Mouse (Mus musculus) WW6 (cell line): ENCODE measurements around the gene Vipr2.

Source experiments
- DNase-seq: peaks from one replicate; pipeline ENCODE4 v3.0.0-alpha.2; 2013; ENCODE audit warnings: low read depth, low spot score

Vipr2 gene

DNA sequence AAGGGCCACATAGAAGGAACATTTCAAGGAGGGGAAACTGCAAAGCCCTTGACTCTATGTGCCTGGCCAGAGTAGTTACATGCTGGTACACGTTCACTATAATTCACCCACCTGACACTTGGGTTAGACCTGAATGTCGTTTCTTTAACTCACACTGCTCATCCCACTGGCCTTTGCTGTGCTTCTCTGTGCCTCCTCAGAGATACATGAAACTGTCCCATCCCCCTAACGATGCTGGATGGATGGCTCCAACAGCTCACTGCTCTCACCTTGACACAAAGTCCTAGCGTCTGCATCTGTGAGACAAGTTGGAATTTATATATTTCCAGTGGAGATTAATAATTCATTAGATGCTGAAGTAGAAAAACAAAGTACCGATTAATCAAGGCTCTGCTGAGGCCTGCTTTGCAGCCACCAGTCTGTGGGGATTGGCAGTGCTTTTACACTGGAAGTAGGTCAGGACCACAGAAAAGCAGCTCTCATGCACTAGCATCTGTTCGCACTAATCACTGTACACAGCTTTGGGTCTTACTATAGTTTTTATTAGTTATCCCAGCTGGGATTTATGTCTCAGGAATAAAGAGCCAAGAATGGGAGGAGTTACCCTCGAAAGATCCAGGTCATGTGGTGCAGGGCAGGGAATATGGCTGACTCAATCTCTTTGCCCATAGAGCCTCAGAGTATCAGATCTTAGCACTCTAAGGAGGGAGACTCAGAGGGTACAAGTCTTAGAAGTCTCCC, 79.4 kb downstream of the Vipr2 start:
- no peak for DNase-seq

DNA sequence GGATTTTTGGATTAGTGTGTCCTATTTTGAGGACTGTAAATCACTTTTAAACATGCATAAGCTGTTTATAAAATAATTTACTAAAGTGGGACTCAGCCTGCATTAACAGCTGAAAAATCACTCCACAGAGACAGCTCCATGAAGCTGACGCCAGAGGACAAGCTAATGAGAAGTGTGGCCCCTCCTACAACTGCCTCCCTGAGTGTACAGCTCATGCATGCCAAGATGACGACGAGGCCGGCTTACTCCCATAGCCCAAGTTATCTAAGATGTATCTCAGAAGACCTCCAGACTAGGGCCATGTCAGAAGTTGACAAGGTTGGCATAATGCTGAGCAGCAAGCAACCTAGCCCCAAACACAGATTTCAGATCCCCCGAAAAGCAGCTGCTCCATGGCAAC, 81.7 kb downstream of the Vipr2 start:
- no peak for DNase-seq

GRCm38 (mm10) chr12:116159695-116160094, 82.2 kb downstream of the Vipr2 start:
- DNase-seq: no peak

GRCm38 (mm10) chr12:116165368-116165767, 87.8 kb downstream of the Vipr2 start:
- DNase-seq: no peak

GRCm38 (mm10) chr12:116169666-116170065, 92.1 kb downstream of the Vipr2 start:
- no peak for DNase-seq

- no peak for DNase-seq
These were observed 99.4 kb downstream of the Vipr2 start for GRCm38 (mm10) chr12:116176930-116177329.

- DNase-seq: no peak
These were observed 104.0 kb downstream of the Vipr2 start for GRCm38 (mm10) chr12:116181436-116182050.

GRCm38 (mm10) chr12:116182376-116182775, 104.8 kb downstream of the Vipr2 start:
- no peak for DNase-seq

- DNase-seq: no peak
These were observed 105.8 kb downstream of the Vipr2 start for GRCm38 (mm10) chr12:116183212-116183935.

DNA sequence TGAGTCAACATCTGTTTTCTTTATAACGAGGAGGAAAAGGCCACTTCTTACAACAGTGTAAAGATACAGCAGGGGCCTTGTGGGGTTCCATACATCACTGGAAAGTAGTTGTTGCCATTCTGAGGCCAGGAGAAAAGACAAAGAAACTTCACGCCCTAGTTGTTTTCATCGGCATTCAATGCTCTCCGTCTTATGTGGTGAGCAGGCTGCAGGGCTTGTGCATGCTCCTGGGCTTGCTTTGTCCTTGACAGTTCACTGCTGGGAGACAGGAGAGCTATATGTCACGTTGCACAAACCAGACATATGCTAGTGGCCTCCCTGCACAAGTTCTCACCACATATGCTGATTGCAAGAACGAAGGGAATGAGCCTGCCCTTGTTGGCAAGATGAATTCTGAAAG, 116.4 kb downstream of the Vipr2 start:
- no peak for DNase-seq

GRCm38 (mm10) chr12:116194641-116195040, 117.1 kb downstream of the Vipr2 start:
- no peak for DNase-seq
